Mouse (Mus musculus) testis, adult 2 months (tissue): ENCODE results near the gene Ntmt1.
A peak's percentile ranks its signal among the peaks of the same experiment; 100 is the strongest.

Experiments used
- CTCF ChIP-seq: fragments of 200-500 bp; IDR thresholded peaks from 2 replicates; pipeline ENCODE4 v1.5.1; 2012; ENCODE audit warnings: low read depth, mild to moderate bottlenecking, inconsistent platforms, low read length, moderate library complexity; ENCODE audit not compliant: control insufficient read depth, insufficient read depth, insufficient replicate concordance
- POLR2A ChIP-seq: fragments of 200-500 bp; IDR thresholded peaks from 2 replicates; pipeline ENCODE4 v1.6.1; 2012; ENCODE audit warnings: low read depth, mild to moderate bottlenecking, inconsistent platforms, low read length, moderate library complexity; ENCODE audit not compliant: control insufficient read depth

DNA sequence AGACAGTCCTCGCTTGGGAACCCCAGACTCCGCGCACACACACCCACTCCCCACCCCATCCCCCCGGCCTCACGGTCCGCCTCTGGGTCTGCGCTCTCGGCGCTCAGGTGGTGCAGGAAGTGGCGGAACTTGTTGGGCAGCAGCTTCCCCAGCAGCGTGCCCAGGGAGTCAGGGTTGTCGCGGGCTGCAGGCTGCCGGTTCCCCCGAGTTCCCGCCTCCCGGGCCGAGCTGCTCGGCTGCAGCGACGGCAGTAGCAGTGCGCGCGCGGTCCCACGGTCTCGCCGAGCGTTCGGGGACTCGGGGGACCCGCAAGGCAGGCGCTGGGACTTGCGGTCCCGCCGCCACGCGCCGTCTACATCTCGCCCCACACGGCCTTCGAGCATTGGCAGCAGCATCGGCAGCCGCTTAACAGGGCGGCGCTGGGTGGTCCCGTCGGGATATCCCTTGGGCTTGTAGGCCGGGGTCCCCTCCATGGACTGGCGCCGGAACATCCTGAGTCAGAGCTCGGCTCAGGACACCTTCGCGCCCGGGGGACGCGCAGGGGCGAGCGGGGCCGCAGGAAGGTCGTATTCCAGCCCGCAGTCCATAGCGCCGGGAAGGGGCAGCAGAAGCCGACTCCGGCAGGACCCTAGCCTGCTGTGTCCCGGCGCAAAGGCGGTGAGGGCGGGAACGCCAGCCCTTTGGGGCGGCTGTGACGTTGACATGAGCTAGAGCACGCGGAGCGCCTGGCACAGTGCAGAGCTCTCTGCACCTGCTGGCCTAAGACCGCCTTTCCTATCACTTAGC lies 6.4 kb upstream of the Ntmt1 start:
- TF ChIP-seq CTCF = no peak
- TF ChIP-seq POLR2A = peak; percentile 47; the same call in 1 of the 2 replicates
